Mouse (Mus musculus) hindbrain, embryonic 10.5 days (tissue): ENCODE results near the gene Wdfy1. TPM values are rescaled to one million over a fixed set of nuclear protein-coding genes. Genes with fewer than 3 reads are reported as not detected.

ENCODE experiments used
- DNase-seq: peaks from one replicate; pipeline ENCODE4 v3.0.0-alpha.2; 2017; ENCODE audit warnings: low spot score
- H3K27ac ChIP-seq: fragments of 300-500 bp; sonication (generic); 2 replicates; pipeline ENCODE4 v1.5.1; 2016; ENCODE audit warnings: mild to moderate bottlenecking, moderate library complexity
- H3K27me3 ChIP-seq: fragments of 300-500 bp; sonication (generic); 2 replicates; pipeline ENCODE4 v1.6.1; 2016; ENCODE audit warnings: mild to moderate bottlenecking; ENCODE audit not compliant: poor library complexity, insufficient read depth, severe bottlenecking
- H3K36me3 ChIP-seq: fragments of 300-500 bp; sonication (generic); 2 replicates; pipeline ENCODE4 v1.6.1; 2016; ENCODE audit warnings: mild to moderate bottlenecking, moderate library complexity
- H3K4me1 ChIP-seq: fragments of 300-500 bp; sonication (generic); replicated peaks from 2 replicates; pipeline ENCODE4 v1.6.1; 2016; ENCODE audit warnings: mild to moderate bottlenecking
- H3K4me3 ChIP-seq: fragments of 300-500 bp; sonication (generic); 2 replicates; pipeline ENCODE4 v1.5.1; 2016; ENCODE audit warnings: mild to moderate bottlenecking, moderate library complexity
- H3K9me3 ChIP-seq: fragments of 300-500 bp; sonication (generic); 2 replicates; pipeline ENCODE4 v1.6.1; 2016; ENCODE audit warnings: mild to moderate bottlenecking, moderate library complexity
- WGBS: fragments of 180-500 bp; shearing (Covaris S2); methylation state at CpG from one replicate; pipeline ENCODE4 v1.1.7; 2016; 5-methylcytosine and 5-hydroxymethylcytosine counted together
- polyA plus RNA-seq: library from polyadenylated mRNA; unstranded; fragments of >200 nt; fragmentation: Nextera tagmentation; extraction: Ambion mirVana; gene quantifications from 2 replicates; pipeline ENCODE4 v1.2.1, GENCODE M21; 2016

Gene Wdfy1
- polyA plus RNA-seq, 1 experiment from 2014 or later: 44.9 TPM

- DNase-seq: no peak
- H3K4me3 ChIP-seq: no peak overlapping the region
- no peaks in the 10 kb centered on the region for H3K9me3 ChIP-seq
- WGBS: 89% methylated on average over 11 of the region's 11 CpGs
- H3K36me3 ChIP-seq: peaks cover 53% of the 10 kb centered on the region
- H3K27me3 ChIP-seq: no peaks in the 10 kb centered on the region
- peaks cover 5% of the 10 kb centered on the region; the same call in 1 of the 2 replicates for H3K4me1 ChIP-seq
- H3K27ac ChIP-seq: no peak overlapping the region
Observed at GRCm38 (mm10) chr1:79778011-79778410, 2.1 kb upstream of the Wdfy1 start.

- Histone ChIP-seq H3K27ac (no peak overlapping the region), H3K27me3 (no peaks in the 10 kb centered on the region), H3K4me1 (peaks cover 5% of the 10 kb centered on the region; the same call in 1 of the 2 replicates), H3K9me3 (no peaks in the 10 kb centered on the region), H3K36me3 (peaks cover 16% of the 10 kb centered on the region), H3K4me3 (no peak overlapping the region)
- WGBS: 82% methylated on average over 4 of the region's 4 CpGs
- DNase-seq: no peak
Observed at GRCm38 (mm10) chr1:79774164-79774780, 1.7 kb downstream of the Wdfy1 start.

GRCm38 (mm10) chr1:79768231-79768630, 7.7 kb downstream of the Wdfy1 start:
- Histone ChIP-seq H3K9me3 (no peaks in the 10 kb centered on the region), H3K4me1 (no peaks in the 10 kb centered on the region), H3K27me3 (no peaks in the 10 kb centered on the region), H3K36me3 (no peaks in the 10 kb centered on the region), H3K4me3 (no peak overlapping the region), H3K27ac (no peak overlapping the region)
- no peak for DNase-seq
- WGBS: 60% methylated on average over 1 of the region's 1 CpGs

GRCm38 (mm10) chr1:79764483-79764882, 11.5 kb downstream of the Wdfy1 start:
- no peak for DNase-seq
- H3K36me3 ChIP-seq: no peaks in the 10 kb centered on the region
- 88% methylated on average over 1 of the region's 1 CpGs for WGBS
- H3K9me3 ChIP-seq: no peaks in the 10 kb centered on the region
- H3K4me1 ChIP-seq: peaks cover 19% of the 10 kb centered on the region
- no peaks in the 10 kb centered on the region for H3K27me3 ChIP-seq
- H3K27ac ChIP-seq: no peak overlapping the region
- no peak overlapping the region for H3K4me3 ChIP-seq

GRCm38 (mm10) chr1:79764031-79764430, 11.9 kb downstream of the Wdfy1 start:
- DNase-seq: no peak
- WGBS: 93% methylated on average over 2 of the region's 2 CpGs
- Histone ChIP-seq H3K4me1 (peaks cover 19% of the 10 kb centered on the region), H3K27me3 (no peaks in the 10 kb centered on the region), H3K4me3 (no peak overlapping the region), H3K27ac (no peak overlapping the region), H3K36me3 (no peaks in the 10 kb centered on the region), H3K9me3 (no peaks in the 10 kb centered on the region)

- H3K4me3 ChIP-seq: peak overlapping the region; percentile 73
- H3K4me1 ChIP-seq: peaks cover 19% of the 10 kb centered on the region
- no peaks in the 10 kb centered on the region for H3K27me3 ChIP-seq
- no peaks in the 10 kb centered on the region for H3K36me3 ChIP-seq
- 70% methylated on average over 16 of the region's 16 CpGs for WGBS
- H3K27ac ChIP-seq: peak overlapping the region; percentile 90
- no peaks in the 10 kb centered on the region for H3K9me3 ChIP-seq
- no peak for DNase-seq
Observed at GRCm38 (mm10) chr1:79762282-79763250, 13.4 kb downstream of the Wdfy1 start.

- peaks cover 19% of the 10 kb centered on the region for H3K4me1 ChIP-seq
- H3K36me3 ChIP-seq: no peaks in the 10 kb centered on the region
- no peaks in the 10 kb centered on the region for H3K9me3 ChIP-seq
- no peaks in the 10 kb centered on the region for H3K27me3 ChIP-seq
- DNase-seq: no peak
- H3K27ac ChIP-seq: peak overlapping the region; percentile 90
- peak overlapping the region; percentile 73 for H3K4me3 ChIP-seq
- under 1% methylated on average over 6 of the region's 6 CpGs for WGBS
Observed at GRCm38 (mm10) chr1:79761917-79762271, 14.0 kb downstream of the Wdfy1 start.

GRCm38 (mm10) chr1:79761106-79761916, 14.6 kb downstream of the Wdfy1 start:
- Histone ChIP-seq H3K4me3 (peak overlapping the region; percentile 73), H3K27ac (peak overlapping the region; percentile 90), H3K27me3 (no peaks in the 10 kb centered on the region), H3K9me3 (no peaks in the 10 kb centered on the region), H3K4me1 (peaks cover 19% of the 10 kb centered on the region), H3K36me3 (no peaks in the 10 kb centered on the region)
- under 1% methylated on average over 65 of the region's 65 CpGs for WGBS
- peak; percentile 81 for DNase-seq

- Histone ChIP-seq H3K4me3 (peak overlapping the region; percentile 73), H3K9me3 (no peaks in the 10 kb centered on the region), H3K27me3 (no peaks in the 10 kb centered on the region), H3K36me3 (no peaks in the 10 kb centered on the region), H3K27ac (peak overlapping the region; percentile 90), H3K4me1 (peaks cover 19% of the 10 kb centered on the region)
- 13% methylated on average over 11 of the region's 11 CpGs for WGBS
- DNase-seq: no peak
Observed at GRCm38 (mm10) chr1:79760656-79761055, 15.3 kb downstream of the Wdfy1 start.

- 77% methylated on average over 5 of the region's 5 CpGs for WGBS
- no peaks in the 10 kb centered on the region for H3K27me3 ChIP-seq
- peaks cover 19% of the 10 kb centered on the region for H3K4me1 ChIP-seq
- H3K27ac ChIP-seq: no peak overlapping the region
- DNase-seq: no peak
- H3K9me3 ChIP-seq: no peaks in the 10 kb centered on the region
- no peaks in the 10 kb centered on the region for H3K36me3 ChIP-seq
- H3K4me3 ChIP-seq: no peak overlapping the region
Observed at GRCm38 (mm10) chr1:79759436-79759972, 16.4 kb downstream of the Wdfy1 start.

- Histone ChIP-seq H3K4me1 (peaks cover 19% of the 10 kb centered on the region), H3K27me3 (no peaks in the 10 kb centered on the region), H3K4me3 (no peak overlapping the region), H3K36me3 (no peaks in the 10 kb centered on the region), H3K9me3 (no peaks in the 10 kb centered on the region), H3K27ac (no peak overlapping the region)
- 68% methylated on average over 2 of the region's 2 CpGs for WGBS
- DNase-seq: no peak
Observed at GRCm38 (mm10) chr1:79759006-79759405, 16.9 kb downstream of the Wdfy1 start.

GRCm38 (mm10) chr1:79757597-79757996, 18.3 kb downstream of the Wdfy1 start:
- Histone ChIP-seq H3K27me3 (no peaks in the 10 kb centered on the region), H3K27ac (no peak overlapping the region), H3K4me1 (peaks cover 19% of the 10 kb centered on the region), H3K36me3 (no peaks in the 10 kb centered on the region), H3K9me3 (no peaks in the 10 kb centered on the region), H3K4me3 (no peak overlapping the region)
- WGBS: 84% methylated on average over 4 of the region's 4 CpGs
- DNase-seq: no peak
